Mouse (Mus musculus) left cerebral cortex, adult 2 months (tissue): ENCODE results near the gene Gm10271. TPM values are rescaled to one million over a fixed set of nuclear protein-coding genes. Genes with fewer than 3 reads are reported as not detected.
A peak's percentile ranks its signal among the peaks of the same experiment; 100 is the strongest.

Experiments used
- DNase-seq, 2 experiments: peaks; one replicate each; pipeline ENCODE4 v3.0.0; 2021 to 2022; ENCODE audit warnings: low spot score in 2 of 2, mixed read lengths in 1 of 2; ENCODE audit errors: extremely low spot score in 1 of 2
- H3K27ac ChIP-seq: fragments of 200-600 bp; 2 replicates; pipeline ENCODE4 v1.8.1; 2022
- H3K4me3 ChIP-seq: fragments of 200-600 bp; 2 replicates; pipeline ENCODE4 v1.8.1; 2022
- CTCF ChIP-seq: fragments of 200-600 bp; IDR thresholded peaks from 2 replicates; pipeline ENCODE4 v1.8.1; 2022; ENCODE audit warnings: antibody characterized with exemption, mild to moderate bottlenecking, moderate library complexity
- intact Hi-C: fragments of 180-260 bp; cut with DNase I; formaldehyde crosslinking; loops from one replicate; pipeline ENCODE4 v1.15.1; 2025
- total RNA-seq, 2 experiments: library from RNA; stranded (reverse); gene quantifications; 2 replicates each; pipeline ENCODE4 v1.2.3; 2021

Gm10271 gene
- total RNA-seq, 2 experiments from 2014 or later: not detected

DNA sequence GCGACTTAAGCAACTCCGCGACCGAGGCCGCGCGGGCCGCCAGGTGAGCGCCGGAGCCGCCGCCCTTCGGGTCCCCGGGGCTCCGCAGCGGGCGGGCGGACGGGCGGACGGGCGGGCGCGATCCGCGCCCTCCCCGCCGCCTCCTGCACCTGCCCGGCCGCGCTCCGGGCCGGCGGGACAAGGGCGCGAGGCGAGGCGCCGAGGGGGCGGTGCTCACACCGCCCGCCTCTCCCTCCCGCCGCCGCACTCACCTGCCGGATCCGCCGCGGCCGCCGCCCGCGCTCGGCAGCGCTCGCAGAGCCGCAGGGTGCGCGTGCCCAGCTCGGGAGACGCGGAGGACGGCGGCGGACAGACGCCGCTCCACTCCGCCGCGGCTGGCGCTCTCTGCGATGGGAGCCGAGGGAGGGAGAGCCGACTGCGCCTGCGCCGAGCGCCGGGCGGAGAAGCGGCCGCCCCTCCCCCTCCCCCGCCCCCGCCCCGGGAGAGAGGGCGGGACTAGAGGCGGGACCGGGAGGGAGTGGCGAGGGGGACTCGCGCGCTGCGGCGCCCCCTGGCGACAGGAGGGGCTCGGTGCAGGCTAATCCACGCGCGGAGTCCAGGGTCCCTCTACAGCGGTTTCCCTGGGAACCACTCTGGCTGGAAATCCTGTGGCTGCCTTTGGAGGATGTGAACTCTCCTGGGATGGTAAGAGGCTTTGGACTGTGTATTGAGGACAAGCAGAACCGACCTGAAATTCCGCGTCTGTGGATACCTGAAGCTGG is 22.2 kb downstream of the Gm10271 start, which contains the start of gene Rab3ip:
Gene Rab3ip (minus strand): TSS at position 761 of the 761 bp plus-strand sequence.
- intact Hi-C loops: loop anchor here (2.0 to 10.0 kb wide), 2 partner anchors 83 to 195 kb away; partner anchors contain the start of gene Frs2
- H3K4me3 ChIP-seq: peak within 1 kb of the TSS; percentile 67
- peak; percentile 98 for TF ChIP-seq CTCF
- peak within 1 kb of the TSS; percentile 70 for H3K27ac ChIP-seq
- DNase-seq: peak; percentile 91 to 94

DNA sequence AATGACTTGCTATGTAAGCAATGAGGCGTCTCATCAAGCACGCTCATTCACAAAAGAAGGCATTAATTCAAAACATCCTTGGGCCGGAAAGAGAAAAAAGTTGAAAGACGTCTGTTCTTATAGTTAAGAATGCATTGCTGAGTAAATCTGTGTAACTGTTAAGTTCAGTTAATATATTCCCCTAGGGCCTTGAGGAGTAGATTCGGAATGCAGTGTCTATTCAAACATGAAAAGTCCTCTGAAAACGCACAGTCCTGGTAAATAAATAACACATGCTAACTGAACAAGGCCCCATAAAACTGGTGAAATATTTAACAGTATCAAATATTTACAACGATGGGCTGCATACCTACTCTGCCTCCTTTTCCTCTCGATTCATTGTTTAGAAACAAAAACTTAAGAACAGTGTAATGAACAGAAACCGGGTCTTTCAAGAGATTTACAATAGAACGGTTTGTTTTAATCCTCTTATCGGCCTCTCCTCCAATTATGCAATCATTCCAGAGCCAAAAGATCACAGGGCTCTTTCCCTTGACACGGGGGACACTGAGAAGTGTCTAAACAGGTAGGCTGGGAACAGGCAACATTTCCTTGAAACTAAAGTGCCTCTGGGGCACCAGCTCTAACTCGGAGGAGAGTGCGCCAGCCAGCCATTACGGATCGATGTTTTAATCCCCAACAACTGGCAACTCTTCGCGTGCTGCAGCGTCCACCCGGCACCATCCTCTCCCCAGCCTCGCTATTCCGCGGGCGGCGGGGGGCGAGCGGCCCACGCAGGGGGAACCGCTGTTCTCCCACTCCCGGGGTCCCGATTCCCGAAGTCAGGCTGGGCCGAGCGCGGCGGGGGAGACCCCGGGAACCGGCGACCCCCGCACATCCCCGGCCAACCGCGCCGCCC is 23.0 kb downstream of the Gm10271 start:
- Histone ChIP-seq H3K4me3 (peak overlapping the region; percentile 67), H3K27ac (peak overlapping the region; percentile 70)
- peak; percentile 46 to 51 for DNase-seq
- intact Hi-C loops: loop anchor here (2.0 to 10.0 kb wide), 2 partner anchors 83 to 195 kb away; partner anchors contain the start of gene Frs2
- no peak for TF ChIP-seq CTCF

- no peak for DNase-seq
- no peak overlapping the region for H3K27ac ChIP-seq
- intact Hi-C loops: no loop called here
- no peak for TF ChIP-seq CTCF
- no peak overlapping the region for H3K4me3 ChIP-seq
These were observed 24.0 kb downstream of the Gm10271 start for GRCm38 (mm10) chr10:116948414-116948813.

GRCm38 (mm10) chr10:116944940-116945339 is 27.5 kb downstream of the Gm10271 start:
- H3K27ac ChIP-seq: no peak overlapping the region
- no peak for DNase-seq
- no peak overlapping the region for H3K4me3 ChIP-seq
- intact Hi-C loops: no loop called here
- no peak for TF ChIP-seq CTCF

GRCm38 (mm10) chr10:116944144-116944543 is 28.3 kb downstream of the Gm10271 start:
- H3K27ac ChIP-seq: no peak overlapping the region

GRCm38 (mm10) chr10:116943025-116943424 is 29.4 kb downstream of the Gm10271 start:
- H3K4me3 ChIP-seq: no peak overlapping the region
- no peak overlapping the region for H3K27ac ChIP-seq
- peak; percentile 44 for TF ChIP-seq CTCF
- intact Hi-C loops: no loop called here
- DNase-seq: no peak

More at GRCm38 (mm10) chr10:116944144-116944543, 28.3 kb downstream of the Gm10271 start:
- TF ChIP-seq CTCF: peak; percentile 51
- no peak overlapping the region for H3K4me3 ChIP-seq
- intact Hi-C loops: no loop called here
- no peak for DNase-seq

- intact Hi-C loops: no loop called here
- DNase-seq: no peak
- Histone ChIP-seq H3K27ac (no peak overlapping the region), H3K4me3 (no peak overlapping the region)
- no peak for TF ChIP-seq CTCF
These were observed 37.4 kb downstream of the Gm10271 start for GRCm38 (mm10) chr10:116935028-116935427.

DNA sequence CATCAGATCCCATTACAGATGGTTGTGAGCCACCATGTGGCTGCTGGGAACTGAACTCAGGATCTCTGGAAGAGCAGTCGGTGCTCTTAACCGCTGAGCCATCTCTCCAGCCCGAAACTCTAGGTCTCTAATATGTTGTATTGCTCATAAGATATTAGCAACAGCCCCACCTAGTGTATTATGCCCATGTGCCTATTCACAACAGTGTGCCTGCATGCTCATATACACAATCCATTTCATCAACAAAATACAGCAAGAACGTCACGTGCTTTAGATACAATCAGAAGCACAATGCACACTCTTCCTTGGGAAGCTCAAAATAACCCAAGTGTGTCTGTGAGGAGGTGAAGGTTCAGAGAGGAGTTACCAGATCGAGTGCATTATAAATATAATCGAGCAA is 38.6 kb downstream of the Gm10271 start:
- no peak for TF ChIP-seq CTCF
- Histone ChIP-seq H3K27ac (no peak overlapping the region), H3K4me3 (no peak overlapping the region)
- intact Hi-C loops: no loop called here
- no peak for DNase-seq

DNA sequence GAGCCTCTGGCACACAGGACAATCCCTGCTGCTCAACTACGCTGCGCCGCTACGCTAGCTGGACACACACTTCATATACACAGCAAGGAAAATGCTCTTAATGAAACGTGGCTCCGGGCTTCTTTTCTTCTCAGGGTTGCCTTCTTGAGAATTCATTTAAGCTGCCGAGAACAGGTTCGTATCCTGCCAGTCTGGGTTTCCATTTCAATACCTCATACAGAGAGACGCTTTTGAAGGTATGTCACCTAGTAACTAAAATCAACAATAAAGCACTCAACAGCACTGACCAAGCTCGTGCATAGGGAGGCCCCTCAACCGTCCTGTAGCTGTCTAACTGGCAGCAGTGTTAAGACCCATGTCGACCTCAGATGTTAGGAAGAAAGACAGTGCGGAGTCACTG is 40.0 kb downstream of the Gm10271 start:
- intact Hi-C loops: no loop called here
- DNase-seq: no peak
- Histone ChIP-seq H3K4me3 (no peak overlapping the region), H3K27ac (no peak overlapping the region)
- TF ChIP-seq CTCF: no peak

- no peak overlapping the region for H3K4me3 ChIP-seq
- intact Hi-C loops: no loop called here
- no peak for TF ChIP-seq CTCF
- H3K27ac ChIP-seq: no peak overlapping the region
- DNase-seq: peak in 1 of 2 experiments; percentile 29
These were observed 40.8 kb downstream of the Gm10271 start for GRCm38 (mm10) chr10:116931497-116932179.

GRCm38 (mm10) chr10:116930936-116931335 is 41.5 kb downstream of the Gm10271 start:
- TF ChIP-seq CTCF: no peak
- Histone ChIP-seq H3K4me3 (no peak overlapping the region), H3K27ac (no peak overlapping the region)
- intact Hi-C loops: no loop called here
- DNase-seq: no peak
